Mouse (Mus musculus): ENCODE results near the gene Gm44503. TPM values are rescaled to one million over a fixed set of nuclear protein-coding genes. Genes with fewer than 3 reads are reported as not detected.
A peak's percentile ranks its signal among the peaks of the same experiment; 100 is the strongest.

Gene Gm44503
- not detected for total RNA-seq (2021)

DNA sequence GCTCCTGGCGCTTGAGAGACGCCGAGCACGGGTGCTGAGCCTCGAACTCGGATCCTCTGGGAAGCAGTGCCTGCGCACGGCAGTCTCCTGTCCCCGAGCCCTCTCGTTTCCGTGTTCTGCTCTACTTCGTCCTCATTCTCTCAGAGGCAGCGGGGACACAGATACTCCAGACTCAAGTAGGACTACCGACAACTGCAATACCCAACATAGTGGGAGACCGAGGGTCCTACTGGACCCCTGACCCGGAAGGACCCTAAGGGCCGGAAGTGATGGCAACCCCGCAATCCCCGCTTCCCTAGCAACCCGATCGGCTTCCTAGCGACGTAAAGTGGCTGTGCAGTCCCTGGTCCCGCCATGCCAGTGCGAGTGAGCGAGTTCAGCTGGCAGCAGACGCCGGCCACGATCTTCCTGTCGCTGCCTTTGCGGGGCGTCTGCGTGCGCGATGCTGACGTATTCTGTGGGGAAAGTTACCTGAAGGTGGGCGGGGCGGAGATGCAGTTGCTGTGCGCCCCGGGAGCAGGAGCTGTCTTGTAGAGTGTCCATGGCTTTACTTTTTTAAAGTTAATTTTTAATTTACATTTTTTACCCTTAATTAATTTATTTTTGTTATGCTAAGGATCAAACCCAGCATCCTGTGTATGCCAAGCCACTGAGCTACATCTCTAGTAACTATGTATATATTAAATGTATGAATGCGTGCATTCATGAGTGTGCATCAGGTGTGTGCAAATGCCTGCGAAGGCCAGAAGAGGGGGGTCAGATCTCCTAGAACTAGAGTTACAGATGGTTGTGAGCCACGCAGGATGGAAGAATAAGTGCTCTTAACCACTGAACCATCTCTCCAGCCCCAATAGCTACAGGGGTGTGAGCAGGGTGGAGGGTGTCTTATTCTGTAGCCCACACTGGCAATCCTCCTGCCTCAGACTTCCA lies at the start of gene Gm44503, which contains the start of gene Dyx1c1:
Gene Gm44503 (plus strand): TSS at position 332 of the 930 bp plus-strand sequence.
Gene Dyx1c1 (plus strand): TSS at position 265 of the 930 bp plus-strand sequence.
- intact Hi-C loops (cut with DNase I) = loop anchor here (5.0 kb wide), 1 partner anchor 71 kb away; no protein-coding TSS in a partner anchor

DNA sequence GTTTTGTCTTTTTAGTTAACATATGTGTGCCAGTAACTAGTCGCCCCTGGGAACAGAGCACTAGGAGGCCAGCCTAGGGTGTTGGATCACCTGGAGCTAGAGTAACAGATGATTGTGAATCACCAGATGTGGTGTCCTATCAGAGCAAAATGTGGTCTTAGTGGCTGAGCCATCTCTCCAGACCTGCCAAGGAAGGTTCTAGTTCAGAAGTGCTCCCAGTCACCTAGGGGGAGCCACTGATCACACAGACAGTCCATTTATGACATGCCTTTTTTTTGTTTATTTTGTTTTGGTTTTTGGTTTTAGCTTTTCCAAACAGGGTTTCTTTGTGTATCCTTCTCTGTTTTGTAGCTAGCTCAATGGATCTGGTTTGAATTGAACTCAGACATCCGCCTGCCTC lies 47.3 kb upstream of the Gm44503 start:
- intact Hi-C loops (cut with DNase I) = no loop called here

More for the DNA sequence above, at the start of gene Gm44503, which contains the start of gene Dyx1c1:
- peak; percentile 76 to 83 for DNase-seq

DNA sequence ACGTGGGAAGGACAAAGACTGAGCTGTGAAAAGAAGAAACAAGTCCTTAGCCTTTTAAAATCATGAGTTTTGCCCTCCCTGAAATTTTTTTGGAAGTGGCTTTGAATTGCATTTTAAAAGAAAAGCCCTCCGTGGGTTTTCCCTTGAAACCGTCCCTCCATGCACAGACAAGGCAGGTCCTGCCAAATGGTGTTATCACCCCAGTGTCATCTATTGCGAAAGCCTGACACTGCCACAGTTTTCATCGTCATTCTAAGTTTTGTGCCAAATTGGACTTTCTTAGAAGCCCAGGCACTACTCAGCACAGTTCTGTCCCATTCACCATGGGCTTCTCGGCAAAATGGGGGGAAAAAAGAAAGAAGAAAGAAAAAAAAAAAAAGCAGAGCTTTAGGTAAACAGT lies 45.1 kb upstream of the Gm44503 start:
- DNase-seq = no peak
- intact Hi-C loops (cut with DNase I) = no loop called here

More for the DNA sequence above, 47.3 kb upstream of the Gm44503 start:
- no peak for DNase-seq

DNA sequence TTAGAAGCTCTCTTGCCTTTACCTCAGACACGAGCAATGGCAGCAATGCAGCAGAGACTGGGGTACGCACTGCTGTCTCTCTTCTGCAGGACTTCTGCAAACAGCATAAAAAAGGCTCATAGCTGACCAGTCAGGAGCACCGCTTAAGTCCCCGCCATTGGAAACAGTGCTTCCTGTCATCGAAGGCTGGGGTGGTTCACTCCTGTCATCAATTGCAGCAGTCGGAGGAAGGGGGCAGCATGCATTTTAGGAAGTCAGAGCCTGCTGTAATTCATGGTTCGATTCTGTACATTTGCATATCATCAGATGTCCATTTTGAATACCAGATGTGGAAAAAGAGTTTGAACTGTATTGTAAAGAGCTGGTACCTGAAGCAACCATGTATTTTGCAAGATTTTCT lies 42.9 kb upstream of the Gm44503 start:
- no peak for DNase-seq
- intact Hi-C loops (cut with DNase I) = no loop called here

DNA sequence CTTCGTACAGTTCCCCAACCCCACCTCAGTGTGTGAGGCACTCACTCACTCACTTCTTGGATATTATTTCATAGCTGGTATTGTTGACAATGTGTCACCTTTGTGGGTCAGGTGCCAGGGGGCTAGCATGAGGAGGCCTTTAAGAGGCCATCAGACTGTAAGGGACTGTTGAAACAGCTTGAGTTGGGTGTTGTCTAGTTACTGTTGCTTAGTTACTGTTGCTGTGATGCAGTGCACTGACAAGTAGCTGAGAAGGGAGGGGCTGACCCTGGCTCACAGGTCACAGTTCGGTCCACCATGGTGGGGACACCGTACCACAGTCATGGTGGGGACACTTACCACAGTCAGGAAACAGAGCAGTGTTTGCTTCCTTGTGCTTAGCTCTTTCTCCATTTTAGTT lies 35.6 kb upstream of the Gm44503 start:
- no peak for DNase-seq
- intact Hi-C loops (cut with DNase I) = no loop called here

DNA sequence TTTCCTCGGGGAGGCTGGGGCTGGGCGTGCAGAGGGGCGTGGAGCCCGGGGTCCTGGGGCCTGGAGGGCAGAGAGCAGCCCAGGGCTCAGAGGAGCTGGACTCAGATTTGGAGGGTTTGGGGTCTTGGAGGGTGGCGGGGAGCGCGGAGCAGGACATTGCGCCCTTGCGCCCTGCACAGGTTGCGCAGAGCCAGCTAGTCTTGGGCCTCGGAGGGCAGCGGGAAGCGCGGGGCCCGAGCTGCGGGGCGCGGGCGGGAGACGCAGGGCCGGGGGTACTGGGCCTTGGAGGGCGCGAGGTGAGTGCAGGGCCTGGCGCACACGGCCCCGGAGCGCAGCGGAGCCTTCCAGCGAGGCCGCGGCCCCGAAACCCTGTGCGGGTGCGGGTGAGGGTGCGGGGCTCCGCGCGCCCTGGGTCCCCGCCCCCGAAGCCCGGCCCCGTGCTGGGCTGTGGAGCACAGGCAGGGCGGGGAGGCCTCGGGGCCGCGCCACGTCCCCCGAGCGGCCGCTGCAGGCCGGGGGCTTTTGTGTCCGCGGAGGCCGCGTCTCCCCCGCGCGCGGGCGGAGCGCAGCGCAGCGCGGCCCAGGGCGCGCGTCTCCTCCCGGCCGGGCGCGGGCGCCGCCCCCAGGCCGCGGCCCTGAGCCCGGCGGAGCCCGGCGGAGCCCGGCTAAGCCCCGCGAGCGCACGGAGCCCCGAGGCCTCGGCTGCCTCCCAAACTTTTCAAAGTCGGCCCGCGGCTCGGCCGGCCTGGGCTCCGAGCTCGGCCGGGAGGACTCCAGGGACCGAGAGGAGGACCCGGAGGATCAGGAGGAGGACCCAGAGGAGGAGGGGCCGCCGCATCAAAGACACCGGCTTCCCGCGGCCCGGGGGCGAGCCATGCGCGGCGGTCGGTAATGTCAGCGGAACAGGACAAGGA lies 33.4 kb upstream of the Gm44503 start, which contains the start of gene Pygo1:
Gene Pygo1 (plus strand): TSS at position 625 of the 914 bp plus-strand sequence.
- intact Hi-C loops (cut with DNase I) = no loop called here
- DNase-seq = peak; percentile 73 to 75

DNA sequence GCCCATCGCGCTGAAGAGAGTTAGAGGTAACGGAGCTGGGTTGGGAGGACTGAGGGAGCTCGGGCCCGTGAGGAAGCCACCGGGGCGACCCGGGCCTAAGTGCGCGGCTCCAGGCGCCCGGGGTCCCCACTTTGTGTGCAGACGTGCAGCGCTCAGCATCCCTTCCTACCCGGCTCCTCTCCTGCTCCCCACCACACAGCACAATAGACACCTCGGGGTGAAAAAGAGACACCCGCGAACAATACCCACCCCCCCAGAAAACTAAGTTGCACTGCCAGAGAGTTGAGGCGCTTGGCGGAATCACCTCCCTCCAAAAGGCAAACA lies 32.8 kb upstream of the Gm44503 start:
- no peak for DNase-seq
- intact Hi-C loops (cut with DNase I) = no loop called here

DNA sequence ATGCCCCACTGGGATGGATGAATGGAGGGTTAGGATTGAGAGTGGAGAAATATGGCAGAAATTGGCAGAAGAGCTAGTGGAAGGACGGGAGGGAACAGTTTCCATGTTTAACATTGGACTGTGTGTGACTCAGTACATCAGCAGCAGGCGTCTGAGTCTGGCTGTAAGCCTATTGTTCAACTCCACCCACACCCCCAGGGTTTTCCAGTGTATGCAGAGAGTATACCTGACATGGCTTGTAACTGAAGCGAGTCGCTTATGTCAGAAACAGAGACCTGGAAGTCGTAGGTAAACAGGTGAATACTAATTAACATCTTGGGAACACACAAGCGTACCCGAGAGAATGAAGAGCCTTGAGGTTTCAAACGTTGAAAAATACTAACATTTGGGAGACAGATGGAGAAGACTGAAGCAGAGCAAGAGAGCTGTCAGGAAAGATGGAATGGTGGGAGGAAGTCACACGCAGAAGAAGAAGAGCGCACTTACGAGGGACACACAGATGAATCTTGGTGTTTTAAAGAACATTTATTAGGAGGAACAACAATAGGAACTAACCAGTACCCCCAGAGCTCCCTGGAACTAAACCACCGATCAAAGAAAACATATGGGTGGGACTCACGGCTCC lies 27.4 kb upstream of the Gm44503 start:
- no peak for DNase-seq
- intact Hi-C loops (cut with DNase I) = no loop called here

DNA sequence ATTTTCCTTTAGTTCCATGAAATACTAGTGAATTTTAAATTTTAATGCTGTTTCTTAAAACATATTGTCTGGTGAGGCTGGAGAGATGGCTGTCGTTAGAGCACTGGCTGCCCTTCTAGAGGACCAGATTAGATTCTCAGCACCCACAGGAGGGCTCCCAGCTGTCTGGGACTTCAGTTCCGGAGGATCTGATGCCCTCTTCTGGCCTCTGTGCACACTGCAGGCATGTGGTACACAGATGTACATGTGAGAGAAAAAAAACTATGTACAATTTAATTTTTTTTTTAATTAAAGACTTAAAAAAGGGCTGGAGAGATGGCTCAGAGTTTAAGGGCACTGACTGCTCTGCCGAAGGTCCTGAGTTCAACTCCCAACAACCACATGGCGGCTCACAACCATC lies 23.3 kb upstream of the Gm44503 start:
- no peak for DNase-seq
- intact Hi-C loops (cut with DNase I) = no loop called here

DNA sequence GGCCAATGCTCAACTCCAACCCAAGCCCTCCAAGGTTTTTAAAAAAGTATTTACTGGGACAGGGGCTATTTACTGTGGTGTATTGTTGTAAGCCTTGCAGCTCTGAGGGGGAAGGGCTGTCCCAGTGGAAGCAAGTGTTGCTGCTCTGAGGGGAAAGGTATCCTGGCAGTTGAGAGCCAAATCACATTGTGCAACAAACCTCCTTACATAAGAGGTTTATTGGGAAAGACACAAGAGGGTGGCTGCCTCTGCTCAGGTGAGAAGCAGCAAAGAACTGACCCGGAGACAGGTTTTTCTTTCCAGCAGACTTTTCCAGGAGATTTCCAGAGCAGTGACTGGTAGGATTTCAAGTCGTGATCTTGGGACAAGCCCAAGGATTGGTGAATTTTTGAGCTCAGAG lies 22.4 kb upstream of the Gm44503 start:
- DNase-seq = no peak
- intact Hi-C loops (cut with DNase I) = no loop called here

DNA sequence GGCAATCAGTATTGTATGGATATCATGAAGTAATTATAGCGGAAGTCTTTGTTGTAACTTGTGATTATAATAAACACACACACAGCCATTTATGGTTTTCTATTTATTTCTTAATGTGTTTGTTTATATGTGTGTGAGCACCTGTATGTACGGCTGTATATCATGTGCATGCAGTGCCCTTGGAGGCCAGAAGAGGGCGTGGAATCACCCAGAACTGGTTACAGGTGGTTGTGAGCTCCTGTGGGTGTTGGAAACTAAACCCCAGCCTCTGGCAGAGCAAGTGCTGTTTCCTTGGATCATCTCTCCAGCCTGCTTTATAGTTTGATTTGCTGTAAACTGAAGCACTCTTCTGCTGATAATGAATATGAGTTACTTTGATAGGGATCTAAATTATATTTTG lies 15.2 kb upstream of the Gm44503 start:
- no peak for DNase-seq
- intact Hi-C loops (cut with DNase I) = no loop called here

DNA sequence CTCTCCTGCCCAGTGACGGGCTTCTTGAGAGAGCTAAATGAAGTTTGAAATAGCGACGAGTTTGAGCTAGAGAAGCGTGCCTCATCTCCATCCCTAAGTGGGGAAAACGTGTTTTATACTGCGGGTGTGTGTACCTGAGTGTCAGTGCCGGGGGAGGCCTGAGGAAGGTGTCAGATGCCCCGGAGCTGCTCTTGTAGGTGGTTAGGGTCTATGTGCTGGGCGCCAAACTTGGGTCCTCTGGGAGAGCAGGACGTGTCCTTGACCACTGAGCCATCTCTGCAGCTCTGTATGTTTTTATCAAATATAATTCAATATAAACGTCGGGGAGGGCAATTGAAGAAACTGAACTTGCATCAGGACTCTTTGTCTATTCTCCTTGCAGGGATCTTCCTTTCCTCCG lies 14.4 kb upstream of the Gm44503 start:
- DNase-seq = no peak
- intact Hi-C loops (cut with DNase I) = no loop called here

DNA sequence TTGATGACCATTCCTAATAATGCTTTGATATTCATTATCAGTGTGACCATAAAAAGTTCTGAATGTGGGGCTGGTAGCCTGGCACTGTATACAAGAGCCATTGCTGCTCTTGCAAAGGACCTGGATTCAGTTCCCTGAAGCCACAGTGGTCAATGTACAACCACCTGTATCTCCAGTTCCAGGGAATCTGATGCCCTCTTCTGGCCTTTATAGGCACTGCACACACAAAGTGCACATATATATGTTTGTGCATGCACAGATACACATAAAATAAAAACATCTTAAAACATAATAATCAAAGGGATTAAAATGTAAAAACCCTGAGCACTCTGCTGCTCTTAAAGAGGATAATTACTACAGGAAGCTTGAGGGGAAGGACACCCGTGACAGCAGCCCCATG lies 11.6 kb upstream of the Gm44503 start:
- intact Hi-C loops (cut with DNase I) = no loop called here
- no peak for DNase-seq

DNA sequence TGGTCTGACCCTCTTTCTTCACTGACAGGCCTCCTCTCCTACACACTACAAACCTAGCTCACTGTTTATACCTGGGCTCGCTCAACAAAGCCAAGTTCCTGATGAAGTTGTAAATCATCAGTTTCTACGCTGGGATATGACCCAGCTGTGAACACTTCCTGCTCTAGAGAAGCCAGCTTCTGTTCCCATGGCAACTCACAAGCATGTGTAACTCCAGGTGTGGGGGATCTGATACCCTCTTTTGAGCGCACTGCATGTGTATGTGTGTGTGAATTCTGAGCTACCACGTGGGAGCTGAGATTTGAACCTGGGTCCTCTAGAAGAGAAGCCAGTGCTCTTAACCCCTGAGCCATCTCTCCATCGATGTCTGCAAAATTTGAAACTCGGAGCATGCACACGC lies 9.1 kb upstream of the Gm44503 start:
- intact Hi-C loops (cut with DNase I) = no loop called here
- DNase-seq = no peak

DNA sequence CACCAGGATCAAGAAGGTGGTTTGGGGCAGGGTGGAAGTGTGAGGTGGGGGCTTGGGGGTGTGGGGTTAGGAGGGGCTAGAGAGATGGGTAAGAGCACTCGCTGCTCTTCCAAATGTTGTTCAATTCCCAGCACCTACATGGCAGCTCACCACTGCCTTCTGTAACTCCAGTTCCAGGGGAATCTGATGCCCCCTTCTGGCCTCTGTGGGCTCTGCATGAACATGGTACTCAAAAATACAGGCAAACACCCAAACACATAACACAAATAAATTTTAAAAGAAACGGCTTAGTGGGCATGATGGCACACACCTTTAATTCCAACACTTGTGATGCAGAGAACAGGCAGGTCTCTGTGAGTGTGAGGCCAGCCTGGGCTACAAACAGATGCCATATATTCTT lies 3.9 kb upstream of the Gm44503 start:
- intact Hi-C loops (cut with DNase I) = loop anchor here (5.0 kb wide), 1 partner anchor 67 kb away; no protein-coding TSS in a partner anchor
- no peak for DNase-seq

DNA sequence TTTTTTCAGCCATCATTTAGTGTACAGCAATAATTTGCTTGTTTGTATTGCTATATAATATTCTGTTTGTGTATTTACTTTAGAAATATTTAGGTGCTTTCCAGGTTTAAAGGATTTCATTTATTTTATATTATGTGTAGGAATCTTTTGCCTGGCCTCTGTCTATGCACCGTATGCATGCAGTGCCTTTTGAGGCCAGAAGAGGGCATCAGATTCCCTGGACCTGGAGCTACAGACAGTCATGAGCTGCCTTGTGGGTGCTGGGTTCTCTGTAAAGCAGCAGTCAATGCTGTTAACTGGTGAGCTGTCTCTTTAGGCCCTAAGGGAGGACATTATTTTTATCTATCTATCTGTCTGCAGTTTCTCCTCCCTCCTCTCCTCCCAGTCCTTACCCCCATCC lies 3.1 kb upstream of the Gm44503 start:
- peak; percentile 49 to 57 for DNase-seq
- intact Hi-C loops (cut with DNase I) = loop anchor here (5.0 kb wide), 1 partner anchor 68 kb away; no protein-coding TSS in a partner anchor

DNA sequence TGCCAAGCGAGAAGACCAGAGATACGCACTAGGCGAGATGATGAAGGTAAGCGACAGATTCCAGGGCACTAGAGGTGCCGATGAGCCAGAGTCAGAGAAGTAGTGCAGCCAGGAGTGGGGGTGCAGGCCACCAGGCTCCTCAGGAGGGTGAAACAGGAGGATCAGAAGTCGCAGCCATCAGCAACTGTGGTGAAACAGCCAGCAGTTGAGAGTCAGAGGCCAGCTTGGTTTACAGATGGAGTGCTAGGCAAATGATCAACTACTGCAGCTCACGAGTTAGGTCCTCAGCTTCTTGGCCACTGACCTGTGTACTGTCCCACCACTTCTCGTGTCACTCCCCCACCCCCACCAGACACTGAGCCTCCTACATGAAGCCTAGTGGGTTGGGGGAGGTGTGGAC lies 2.7 kb downstream of the Gm44503 start:
- intact Hi-C loops (cut with DNase I) = no loop called here

DNA sequence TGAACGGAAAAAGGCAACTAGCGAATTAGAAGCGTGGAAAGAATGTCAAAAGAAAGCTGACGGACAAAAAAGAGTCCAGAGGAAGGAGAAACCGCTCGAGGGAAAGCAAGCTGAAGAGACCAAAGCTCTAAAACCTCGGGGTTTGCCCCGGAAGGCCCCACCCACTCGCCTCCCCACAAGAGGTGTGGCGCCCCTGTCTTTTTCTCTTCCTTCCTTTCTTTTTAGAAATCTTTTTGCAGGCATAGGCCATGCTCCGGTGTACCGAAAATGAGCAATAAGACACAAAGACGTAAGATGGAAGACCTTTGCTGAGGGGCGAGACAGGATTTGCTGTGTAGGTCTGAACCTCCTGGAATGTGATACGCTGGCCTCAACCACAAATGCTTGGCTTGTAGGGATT lies 3.3 kb downstream of the Gm44503 start:
- intact Hi-C loops (cut with DNase I) = no loop called here
- no peak for DNase-seq

More for the DNA sequence above, 2.7 kb downstream of the Gm44503 start:
- no peak for DNase-seq

DNA sequence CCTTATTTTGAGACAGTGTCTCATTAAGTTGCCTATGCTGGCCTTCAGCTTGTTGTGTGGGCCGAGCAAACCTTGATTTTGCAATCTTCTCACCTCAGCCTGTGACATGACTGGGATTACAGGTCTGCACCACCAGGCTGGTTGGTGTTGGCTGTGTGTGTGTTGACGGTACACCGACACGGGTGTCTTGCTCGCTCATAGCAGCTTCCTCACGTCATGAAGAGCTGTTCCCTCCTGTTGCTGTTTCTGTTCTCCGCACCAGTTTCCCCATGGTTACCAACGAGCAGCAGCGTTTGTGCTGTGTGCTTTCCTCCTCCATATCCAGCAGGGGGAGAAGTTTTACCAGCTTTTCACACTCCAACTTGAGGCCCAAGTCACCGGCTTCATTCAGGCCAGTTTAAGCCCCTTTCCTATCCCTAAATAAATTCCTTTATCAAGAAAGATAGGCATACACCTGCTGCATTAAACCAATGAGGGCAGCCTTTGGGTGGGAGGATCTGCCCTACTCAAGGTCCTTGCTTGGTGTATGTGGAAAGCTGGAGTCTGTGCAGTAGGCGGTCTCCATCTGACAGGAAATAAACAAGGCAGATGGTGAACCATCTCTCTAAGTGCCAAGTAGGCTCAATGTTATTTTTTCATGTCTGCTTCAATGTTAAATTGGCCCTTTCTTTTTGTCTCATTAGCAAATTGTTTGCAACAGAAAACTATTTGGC lies 9.9 kb downstream of the Gm44503 start:
- peak; percentile 47 to 65 for DNase-seq
- intact Hi-C loops (cut with DNase I) = loop anchor here (1.0 to 5.0 kb wide), 2 partner anchors 74 to 123 kb away; partner anchors contain the start of genes Pigb and Rab27a

DNA sequence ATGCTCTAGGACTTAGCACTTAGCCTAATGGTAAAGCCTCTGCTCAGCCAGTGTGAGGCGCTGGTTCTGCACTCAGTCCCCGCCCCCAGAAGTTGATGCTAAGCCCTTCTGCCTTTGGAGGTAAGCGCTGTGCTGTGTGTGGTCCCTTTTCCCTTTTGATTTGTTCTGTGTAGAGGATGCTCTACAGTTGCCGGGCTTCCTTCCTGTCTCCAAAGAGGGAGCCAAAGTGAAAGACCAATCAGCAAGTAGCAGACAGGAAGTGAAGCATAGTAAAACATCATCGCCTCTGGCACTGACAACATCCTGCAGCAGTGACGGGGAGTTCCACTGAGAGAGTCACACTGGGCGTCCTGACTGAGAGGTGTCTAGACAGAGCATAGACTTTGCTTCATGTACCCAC lies 11.2 kb downstream of the Gm44503 start:
- intact Hi-C loops (cut with DNase I) = loop anchor here (5.0 kb wide), 1 partner anchor 72 kb away; the partner anchor contains the start of genes Pigb and Rab27a
- peak; percentile 29 to 45 for DNase-seq

Data from heart, postnatal 10 days (tissue).